In the genomic region with DNA sequence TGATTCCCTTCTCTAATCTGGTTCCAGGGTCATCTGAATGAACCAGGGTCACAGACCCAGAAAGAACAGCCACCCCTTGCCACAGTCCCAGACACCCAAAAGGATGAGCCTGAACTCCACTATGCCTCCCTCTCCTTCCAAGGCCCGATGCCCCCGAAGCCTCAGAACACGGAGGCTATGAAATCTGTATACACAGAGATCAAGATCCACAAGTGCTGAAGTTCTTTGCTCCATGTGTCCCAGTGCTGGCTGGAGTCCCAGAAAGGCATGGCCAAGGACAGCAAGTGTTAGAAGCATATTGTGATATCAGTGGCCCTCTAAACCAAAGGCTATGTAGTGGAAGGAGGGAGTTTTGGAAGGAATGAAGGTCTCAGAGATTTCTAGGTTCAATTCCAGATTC, we compare ENCODE assay signal across 18 mouse cellular contexts. TPM values are rescaled to one million over a fixed set of nuclear protein-coding genes. Genes with fewer than 3 reads are reported as not detected.
"Had no signal": no experiment of that assay in that cellular context is flagged by ENCODE, and none has a peak within 500 bp of the region (broad histone marks: within the 10 kb centered on the region; RNA-seq: fewer than 3 reads in every experiment).

No protein-coding gene starts in this region.

- DNase-seq: kidney, adult 18-20 months; kidney, postnatal 25 days; layer of hippocampus, adult 9-11 months; left cerebral cortex, postnatal 4 days; lung, adult 2 months; lung, postnatal 10 days; lung, postnatal 4 days; midbrain, embryonic 14.5 days; spleen, adult 18-20 months; thymus, adult 18-20 months; thymus, postnatal 25 days had no signal

- H3K9me3 ChIP-seq: intestine, embryonic 15.5 days; midbrain, embryonic 10.5 days; neural tube, embryonic 12.5 days had no signal

- H3K9ac ChIP-seq: intestine, embryonic 15.5 days; liver, embryonic 14.5 days; neural tube, embryonic 12.5 days had no signal

- H3K27me3 ChIP-seq: intestine, embryonic 15.5 days; neural tube, embryonic 12.5 days had no signal

- H3K4me3 ChIP-seq: intestine, embryonic 15.5 days; midbrain, embryonic 10.5 days; neural tube, embryonic 12.5 days had no signal

- H3K4me2 ChIP-seq: intestine, embryonic 15.5 days; neural tube, embryonic 12.5 days had no signal

- H3K36me3 ChIP-seq: intestine, embryonic 15.5 days; midbrain, embryonic 10.5 days; neural tube, embryonic 12.5 days had no signal

- H3K27ac ChIP-seq: intestine, embryonic 15.5 days; liver, embryonic 14.5 days; midbrain, embryonic 10.5 days; neural tube, embryonic 12.5 days had no signal

- ATAC-seq: intestine, embryonic 15.5 days had no signal

- H3K4me1 ChIP-seq: intestine, embryonic 15.5 days; neural tube, embryonic 12.5 days had no signal

RNA-seq across cellular contexts. Expression of gene Siglecf, which starts 7.4 kb away (rescaled TPM):
- polyA plus RNA-seq: kidney, embryonic 16.5 days; stomach, embryonic 14.5 days had no signal

RNA-seq across cellular contexts. Expression of gene Siglecg, which starts 49.4 kb away (rescaled TPM):
- total RNA-seq: layer of hippocampus, adult 18-20 months; left cerebral cortex, postnatal 4 days had no signal
- polyA plus RNA-seq: midbrain, embryonic 14.5 days had no signal
